In genomic region chr12:9518782-9519181, GRCm38 (mm10) we compare ENCODE assay signal across 23 mouse cellular contexts. TPM values are rescaled to one million over a fixed set of nuclear protein-coding genes. Genes with fewer than 3 reads are reported as not detected.
DNase-seq lines count a peak whose midpoint lies in the region; ATAC-seq and TF ChIP-seq lines count a peak whose summit lies in the region.
"Had no signal": no experiment of that assay in that cellular context is flagged by ENCODE, and none has a peak within 500 bp of the region (broad histone marks: within the 10 kb centered on the region; RNA-seq: fewer than 3 reads in every experiment).

No protein-coding gene starts in this region.

- no peak overlapping the region for H3K27ac ChIP-seq in intestine, postnatal 0 days (ENCODE audit: low read depth, low read length)
- H3K27ac ChIP-seq in intestine, embryonic 15.5 days: no peak overlapping the region
- H3K27ac ChIP-seq in midbrain, embryonic 11.5 days (ENCODE audit: low read depth, low read length): no peak overlapping the region
- no peak overlapping the region for H3K27ac ChIP-seq in midbrain, postnatal 0 days (ENCODE audit: low read depth, low read length)
- H3K27ac ChIP-seq: embryonic facial prominence, embryonic 10.5 days; gastrocnemius, adult 2 months; heart, embryonic 15.5 days; limb, embryonic 13.5 days; liver, embryonic 12.5 days; midbrain, embryonic 13.5 days had no signal

- DNase-seq in cerebellum, postnatal 14 days: peak; percentile 3 to 5
- DNase-seq in cerebellum, adult 9-11 months: no peak
- DNase-seq in midbrain, embryonic 11.5 days (ENCODE audit: low spot score, missing footprints): no peak
- no peak for DNase-seq in midbrain, postnatal 0 days (ENCODE audit: low spot score)
- DNase-seq: cerebellum, adult 18-20 months; gastrocnemius, adult 2 months; layer of hippocampus, adult 9-11 months; thymus, adult 18-20 months; thymus, postnatal 36 days had no signal

- no peak overlapping the region for H3K4me2 ChIP-seq in intestine, postnatal 0 days (replicated peaks; ENCODE audit: low read depth)
- H3K4me2 ChIP-seq in intestine, embryonic 15.5 days (replicated peaks): no peak overlapping the region
- no peak overlapping the region for H3K4me2 ChIP-seq in midbrain, embryonic 11.5 days
- H3K4me2 ChIP-seq in midbrain, postnatal 0 days (ENCODE audit: low read depth, low read length, poor library complexity, severe bottlenecking): no peak overlapping the region
- H3K4me2 ChIP-seq: heart, embryonic 15.5 days; limb, embryonic 13.5 days; liver, embryonic 12.5 days; lung, embryonic 15.5 days; midbrain, embryonic 13.5 days had no signal

- no peaks in the 10 kb centered on the region for H3K36me3 ChIP-seq in intestine, postnatal 0 days (ENCODE audit: control insufficient read depth, insufficient read depth)
- no peaks in the 10 kb centered on the region for H3K36me3 ChIP-seq in intestine, embryonic 15.5 days
- H3K36me3 ChIP-seq in midbrain, embryonic 11.5 days (ENCODE audit: control insufficient read depth, insufficient read depth, low read length): no peaks in the 10 kb centered on the region
- no peaks in the 10 kb centered on the region for H3K36me3 ChIP-seq in midbrain, postnatal 0 days (ENCODE audit: insufficient read depth, low read length)
- H3K36me3 ChIP-seq: embryonic facial prominence, embryonic 10.5 days; heart, embryonic 15.5 days; limb, embryonic 13.5 days; liver, embryonic 12.5 days; lung, embryonic 15.5 days; midbrain, embryonic 13.5 days had no signal

- H3K9ac ChIP-seq in intestine, postnatal 0 days (ENCODE audit: low read depth, low read length): no peak overlapping the region
- H3K9ac ChIP-seq in intestine, embryonic 15.5 days: no peak overlapping the region
- no peak overlapping the region for H3K9ac ChIP-seq in midbrain, embryonic 11.5 days (ENCODE audit: low read length)
- no peak overlapping the region for H3K9ac ChIP-seq in midbrain, postnatal 0 days (replicated peaks; ENCODE audit: low read length, poor library complexity, severe bottlenecking)
- H3K9ac ChIP-seq: heart, embryonic 15.5 days; limb, embryonic 13.5 days; liver, embryonic 12.5 days; lung, embryonic 15.5 days; midbrain, embryonic 13.5 days had no signal

- no peaks in the 10 kb centered on the region for H3K9me3 ChIP-seq in intestine, postnatal 0 days (ENCODE audit: control insufficient read depth)
- H3K9me3 ChIP-seq in intestine, embryonic 15.5 days: no peaks in the 10 kb centered on the region
- no peaks in the 10 kb centered on the region for H3K9me3 ChIP-seq in midbrain, embryonic 11.5 days (ENCODE audit: control insufficient read depth, low read length)
- no peaks in the 10 kb centered on the region for H3K9me3 ChIP-seq in midbrain, postnatal 0 days (ENCODE audit: low read length)
- H3K9me3 ChIP-seq: embryonic facial prominence, embryonic 10.5 days; heart, embryonic 15.5 days; limb, embryonic 13.5 days; liver, embryonic 12.5 days; lung, embryonic 15.5 days; midbrain, embryonic 13.5 days had no signal

- peak; percentile 25; the same call in 1 of the 2 replicates for TF ChIP-seq CTCF in intestine, postnatal 0 days (IDR thresholded peaks at IDR 0.05; ENCODE audit: low read depth)
- no peak for TF ChIP-seq CTCF in midbrain, postnatal 0 days (IDR thresholded peaks at IDR 0.05)

- ATAC-seq in intestine, postnatal 0 days: no peak
- ATAC-seq in intestine, embryonic 15.5 days: no peak
- 0 out of 2 replicates have a peak, but pooled peaks have one; percentile 40 for ATAC-seq in midbrain, embryonic 11.5 days (ENCODE audit: low FRiP score)
- no peak for ATAC-seq in midbrain, postnatal 0 days (ENCODE audit: low FRiP score)
- no peak for ATAC-seq in frontal cortex, adult (ENCODE audit: low TSS enrichment)
- ATAC-seq: CD4-positive, CD25-positive, alpha-beta regulatory T cell, adult 4 months; hindbrain, embryonic 16.5 days; liver, embryonic 12.5 days; midbrain, embryonic 13.5 days; Patski had no signal

- no peak overlapping the region for H3K4me3 ChIP-seq in intestine, postnatal 0 days (ENCODE audit: low read depth, low read length)
- no peak overlapping the region for H3K4me3 ChIP-seq in intestine, embryonic 15.5 days (replicated peaks)
- H3K4me3 ChIP-seq in midbrain, embryonic 11.5 days (ENCODE audit: low read depth, low read length): no peak overlapping the region
- H3K4me3 ChIP-seq in midbrain, postnatal 0 days (ENCODE audit: low read depth, low read length): no peak overlapping the region
- H3K4me3 ChIP-seq: embryonic facial prominence, embryonic 10.5 days; gastrocnemius, adult 2 months; heart, embryonic 15.5 days; limb, embryonic 13.5 days; liver, embryonic 12.5 days; lung, embryonic 15.5 days; midbrain, embryonic 13.5 days had no signal

- 70% methylated on average over 7 of the region's 7 CpGs for WGBS in intestine, postnatal 0 days
- 74% methylated on average over 7 of the region's 7 CpGs for WGBS in intestine, embryonic 15.5 days
- 84% methylated on average over 7 of the region's 7 CpGs for WGBS in midbrain, embryonic 11.5 days
- 75% methylated on average over 7 of the region's 7 CpGs for WGBS in midbrain, postnatal 0 days

- no peaks in the 10 kb centered on the region for H3K27me3 ChIP-seq in intestine, postnatal 0 days (replicated peaks; ENCODE audit: control insufficient read depth, insufficient read depth, low read length)
- no peaks in the 10 kb centered on the region for H3K27me3 ChIP-seq in intestine, embryonic 15.5 days (replicated peaks)
- no peaks in the 10 kb centered on the region for H3K27me3 ChIP-seq in midbrain, embryonic 11.5 days (ENCODE audit: control insufficient read depth, insufficient read depth, low read length)
- H3K27me3 ChIP-seq in midbrain, postnatal 0 days (ENCODE audit: insufficient read depth, low read length): no peaks in the 10 kb centered on the region
- H3K27me3 ChIP-seq: heart, embryonic 15.5 days; limb, embryonic 13.5 days; liver, embryonic 12.5 days; lung, embryonic 15.5 days; midbrain, embryonic 13.5 days had no signal

- H3K4me1 ChIP-seq in intestine, postnatal 0 days (replicated peaks; ENCODE audit: control insufficient read depth, insufficient read depth, low read length): no peaks in the 10 kb centered on the region
- H3K4me1 ChIP-seq in intestine, embryonic 15.5 days (replicated peaks): no peaks in the 10 kb centered on the region
- no peaks in the 10 kb centered on the region for H3K4me1 ChIP-seq in midbrain, embryonic 11.5 days (ENCODE audit: control insufficient read depth, insufficient read depth, low read length)
- no peaks in the 10 kb centered on the region for H3K4me1 ChIP-seq in midbrain, postnatal 0 days (ENCODE audit: insufficient read depth, low read length)
- H3K4me1 ChIP-seq: embryonic facial prominence, embryonic 10.5 days; heart, embryonic 15.5 days; liver, embryonic 12.5 days; midbrain, embryonic 13.5 days had no signal

RNA-seq across cellular contexts. Expression of gene Osr1, which starts 51.1 kb away (rescaled TPM):
- polyA plus RNA-seq in intestine, postnatal 0 days (2015; fragmentation: Nextera tagmentation; extraction: Ambion mirVana): 20.1 and 25.0 TPM in 2 replicates
- polyA plus RNA-seq in intestine, embryonic 15.5 days (2015; fragmentation: Nextera tagmentation; extraction: Ambion mirVana): 37.1 and 37.8 TPM in 2 replicates
- 15.6 and 16.5 TPM in 2 replicates for polyA plus RNA-seq in midbrain, embryonic 11.5 days (2014; fragmentation: Nextera tagmentation; extraction: Ambion mirVana)
- 17.0 and 21.2 TPM in 2 replicates for total RNA-seq in midbrain, postnatal 0 days (2014; rRNA removed)
- 7.7 and 8.1 TPM in 2 replicates for polyA plus RNA-seq in midbrain, postnatal 0 days (2015; fragmentation: Nextera tagmentation; extraction: Ambion mirVana)
- total RNA-seq: hematopoietic stem cell, adult 5-6 weeks; megakaryocyte, adult 5-6 weeks had no signal
- polyA plus RNA-seq: CD4-positive, CD25-positive, alpha-beta regulatory T cell, adult 4 months had no signal

Comparison
In these comparisons a context has a peak if more than half of its experiments do, and no peak if none do; other contexts are left out.
1. DNase-seq: peak in cerebellum, postnatal 14 days (2 of 2); none in cerebellum, adult 9-11 months (single experiment), midbrain, embryonic 11.5 days (single experiment) and midbrain, postnatal 0 days (single experiment).